Mouse (Mus musculus): Measurements from ENCODE around the gene Kirrel.

Gene Kirrel

GRCm38 (mm10) chr3:87174096-87174768 is at the start of gene Kirrel:
Gene Kirrel (minus strand): TSS chr3:87174747.
- DNase-seq (ENCODE audit: low spot score in 2 of 2) = peak; percentile 83 to 84

- no peak for DNase-seq (ENCODE audit: low spot score in 2 of 2)
Measured at GRCm38 (mm10) chr3:87223636-87224035, 49.1 kb upstream of the Kirrel start.

DNA sequence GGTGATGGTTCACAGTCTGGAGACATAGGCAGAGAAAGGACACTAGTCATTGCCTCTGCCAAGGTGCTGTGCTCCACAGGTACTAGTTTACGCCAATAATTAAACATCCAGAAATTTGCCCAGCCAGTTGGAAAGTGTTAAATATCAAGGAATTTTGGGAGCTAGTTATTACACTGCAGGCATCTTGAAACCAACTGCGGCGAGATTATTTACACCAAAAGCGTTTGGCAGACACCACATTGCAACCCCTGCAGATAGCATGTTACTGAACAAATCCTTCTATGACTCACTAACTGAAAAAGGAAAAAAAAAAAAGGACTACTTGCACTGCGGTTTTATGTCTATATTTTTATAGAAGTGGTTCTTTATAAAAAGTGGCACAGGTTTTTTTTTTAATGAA is 47.8 kb upstream of the Kirrel start:
- no peak for DNase-seq (ENCODE audit: low spot score in 2 of 2)

DNA sequence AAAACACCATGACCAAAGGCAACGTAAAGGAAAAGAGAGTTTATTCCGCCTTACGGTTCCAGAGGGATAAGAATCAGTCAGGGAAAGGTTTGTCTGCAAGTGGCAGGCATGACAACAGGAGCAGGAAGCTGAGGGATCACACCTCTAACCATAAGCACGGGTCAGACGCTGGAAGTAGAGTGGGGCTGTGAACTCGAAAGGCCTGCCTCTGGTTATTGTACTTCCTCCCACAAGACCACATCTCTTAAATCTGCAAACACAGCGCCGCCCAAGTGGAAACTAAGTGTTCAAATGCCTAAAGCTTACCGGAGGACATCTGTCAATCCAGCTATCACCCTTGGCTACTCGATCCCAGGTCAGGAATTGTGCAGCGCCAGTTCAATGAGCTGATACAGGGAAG is 40.6 kb upstream of the Kirrel start:
- DNase-seq (ENCODE audit: low spot score in 2 of 2) = no peak

GRCm38 (mm10) chr3:87214221-87214864 is 39.8 kb upstream of the Kirrel start:
- no peak for DNase-seq (ENCODE audit: low spot score in 2 of 2)

DNA sequence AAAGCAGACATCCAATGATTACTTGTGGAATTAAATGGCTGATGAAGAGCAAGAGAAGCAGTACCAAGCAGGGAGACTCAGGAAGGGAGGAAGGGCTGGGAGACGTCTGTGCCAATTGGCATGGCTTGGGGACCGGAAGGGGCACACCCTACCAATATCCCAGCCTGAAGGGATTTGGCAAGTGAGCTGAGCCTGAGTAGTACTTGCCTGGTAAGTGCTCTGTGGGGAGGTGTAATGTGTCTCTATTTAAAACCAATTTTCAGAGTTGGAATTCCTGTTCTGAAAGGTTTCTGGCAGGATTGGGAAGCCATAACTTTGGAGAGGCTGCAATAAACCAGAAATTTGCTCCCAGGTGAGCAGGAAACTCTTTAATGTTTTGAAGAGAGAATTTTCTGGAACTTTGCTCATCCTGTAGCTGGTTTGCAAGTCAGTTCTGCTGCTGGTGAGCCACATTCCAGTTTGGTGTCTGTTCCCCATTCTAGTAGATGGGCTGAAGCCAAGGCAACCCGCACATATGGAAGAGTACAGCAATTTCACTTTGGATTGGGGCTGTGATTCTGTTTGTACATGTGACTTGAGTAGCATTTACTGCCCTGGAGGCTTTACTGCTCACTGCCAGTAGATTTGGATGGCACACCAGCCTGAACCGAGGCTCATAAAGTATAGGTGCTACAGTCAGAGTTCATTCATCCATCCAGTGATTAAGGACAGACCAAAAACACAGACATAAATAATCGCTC is 32.0 kb upstream of the Kirrel start:
- no peak for DNase-seq (ENCODE audit: low spot score in 2 of 2)

- peak in 1 of 2 experiments; percentile 7 for DNase-seq (ENCODE audit: low spot score in 2 of 2)
Measured at GRCm38 (mm10) chr3:87196637-87197036, 22.1 kb upstream of the Kirrel start.

DNA sequence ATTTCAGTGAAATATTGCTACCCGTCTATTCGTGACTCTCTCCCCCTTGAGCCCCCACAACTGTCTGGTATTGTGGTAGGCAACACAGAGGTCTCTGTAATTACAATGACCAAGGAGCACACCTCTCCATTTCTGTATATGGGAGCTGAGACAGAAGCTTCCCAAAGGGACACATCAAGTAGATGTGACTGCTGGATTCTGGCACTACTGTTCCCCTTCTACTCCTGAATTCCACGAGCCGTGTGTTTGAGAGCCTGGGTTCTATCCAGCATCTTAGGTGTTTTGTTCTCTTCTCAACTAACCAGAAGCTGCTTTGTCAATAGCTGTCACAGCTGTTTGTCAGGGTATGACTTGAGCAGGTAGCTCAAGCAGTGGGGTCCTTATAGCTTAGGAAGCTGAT is 20.5 kb upstream of the Kirrel start:
- no peak for DNase-seq (ENCODE audit: low spot score in 2 of 2)

- no peak for DNase-seq (ENCODE audit: low spot score in 2 of 2)
Measured at GRCm38 (mm10) chr3:87194591-87194990, 20.0 kb upstream of the Kirrel start.

DNA sequence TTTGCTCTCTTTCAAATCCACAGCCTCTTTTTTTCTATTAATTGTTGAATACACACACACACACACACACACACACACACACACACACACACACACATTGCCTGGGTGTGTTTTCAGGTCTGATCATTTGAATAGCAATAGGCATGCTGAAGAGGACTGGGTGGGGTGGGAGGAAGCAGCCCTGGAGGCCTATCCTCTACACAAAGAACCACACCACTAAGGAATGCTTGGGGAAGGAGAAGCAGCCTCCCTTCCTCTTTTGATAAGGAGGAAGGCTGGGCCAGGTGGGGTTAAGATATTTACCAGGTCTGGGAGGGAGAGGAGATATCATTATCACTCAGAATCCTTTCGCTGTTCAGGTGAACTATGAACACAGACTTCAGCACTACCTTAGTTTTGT is 19.2 kb upstream of the Kirrel start:
- no peak for DNase-seq (ENCODE audit: low spot score in 2 of 2)

- DNase-seq (ENCODE audit: low spot score in 2 of 2) = no peak
Measured at GRCm38 (mm10) chr3:87193352-87193751, 18.8 kb upstream of the Kirrel start.

- DNase-seq (ENCODE audit: low spot score in 2 of 2) = no peak
Measured at GRCm38 (mm10) chr3:87176687-87177086, 2.1 kb upstream of the Kirrel start.

GRCm38 (mm10) chr3:87175438-87175815 is 880 bp upstream of the Kirrel start:
- peak; percentile 50 to 55 for DNase-seq (ENCODE audit: low spot score in 2 of 2)

GRCm38 (mm10) chr3:87174769-87175437 is 356 bp upstream of the Kirrel start:
- DNase-seq (ENCODE audit: low spot score in 2 of 2) = no peak

DNA sequence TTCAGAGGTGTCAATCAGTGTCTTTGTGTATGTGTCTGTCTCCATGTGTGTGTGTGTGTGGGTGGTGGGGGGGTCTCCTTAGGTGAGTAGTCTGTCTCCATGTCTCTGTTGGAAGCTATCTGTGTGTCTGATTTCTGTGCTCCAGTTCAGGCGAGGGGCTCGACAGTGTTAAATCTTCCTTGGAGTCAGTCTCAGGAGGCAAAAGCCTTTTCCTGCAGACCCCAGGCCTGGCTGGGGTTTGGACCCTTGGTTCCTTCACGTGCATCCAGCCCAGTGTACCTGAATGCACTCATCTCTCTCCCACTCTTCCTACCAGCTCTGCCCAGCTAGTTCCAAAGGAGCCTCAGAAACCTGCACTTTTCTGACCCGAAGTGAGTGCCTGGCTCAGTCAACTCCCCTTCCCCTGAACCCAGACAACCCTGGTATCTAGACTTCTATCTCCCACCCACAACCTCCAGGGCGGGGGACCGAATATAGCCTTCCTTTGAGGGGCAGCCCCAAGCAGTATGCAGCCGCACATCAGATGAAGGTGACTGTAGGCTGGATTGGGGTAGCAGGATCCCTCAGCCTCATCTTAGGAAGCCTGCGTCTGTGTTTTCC is 961 bp downstream of the Kirrel start:
- no peak for DNase-seq (ENCODE audit: low spot score in 2 of 2)

- no peak for DNase-seq (ENCODE audit: low spot score in 2 of 2)
Measured at GRCm38 (mm10) chr3:87173103-87173444, 1.5 kb downstream of the Kirrel start.

DNA sequence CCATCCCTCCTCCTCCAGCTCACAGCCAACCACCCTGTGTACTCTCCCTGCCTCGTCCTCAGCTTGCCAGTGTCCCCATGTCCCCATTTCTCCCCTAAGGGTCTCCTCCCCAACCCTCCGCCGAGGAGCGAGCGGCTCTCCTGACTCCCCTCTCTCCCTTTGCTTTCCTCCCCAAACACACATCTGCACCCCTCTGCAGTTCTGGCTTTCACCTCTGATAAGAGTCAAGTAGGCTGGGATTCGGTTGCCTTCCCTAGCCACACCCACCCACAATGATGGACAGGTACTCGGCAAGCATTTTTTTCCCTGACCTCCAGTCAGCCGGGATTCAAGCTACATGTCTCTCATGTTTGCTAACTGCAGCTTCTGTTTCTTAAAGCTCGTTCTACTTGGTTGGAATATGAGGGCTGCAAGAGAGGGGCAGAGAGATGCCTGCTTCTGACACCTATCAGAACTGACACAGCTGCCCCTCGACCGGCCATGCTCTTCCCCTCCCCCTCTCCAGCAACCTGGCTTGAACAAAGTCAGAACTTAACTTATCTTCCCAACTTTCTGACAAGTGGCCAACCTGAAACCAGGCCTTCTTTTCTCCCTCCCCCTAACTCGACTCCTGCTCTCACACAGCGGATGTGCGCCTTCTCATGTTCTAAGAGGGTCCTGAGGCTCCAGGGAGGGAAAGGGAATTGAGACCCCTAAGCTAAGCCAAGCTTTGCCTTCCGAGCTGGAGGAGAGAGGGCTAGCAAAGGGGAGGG is 2.0 kb downstream of the Kirrel start:
- DNase-seq (ENCODE audit: low spot score in 2 of 2) = no peak

GRCm38 (mm10) chr3:87171201-87172100 is 3.1 kb downstream of the Kirrel start:
- DNase-seq (ENCODE audit: low spot score in 2 of 2) = no peak

DNA sequence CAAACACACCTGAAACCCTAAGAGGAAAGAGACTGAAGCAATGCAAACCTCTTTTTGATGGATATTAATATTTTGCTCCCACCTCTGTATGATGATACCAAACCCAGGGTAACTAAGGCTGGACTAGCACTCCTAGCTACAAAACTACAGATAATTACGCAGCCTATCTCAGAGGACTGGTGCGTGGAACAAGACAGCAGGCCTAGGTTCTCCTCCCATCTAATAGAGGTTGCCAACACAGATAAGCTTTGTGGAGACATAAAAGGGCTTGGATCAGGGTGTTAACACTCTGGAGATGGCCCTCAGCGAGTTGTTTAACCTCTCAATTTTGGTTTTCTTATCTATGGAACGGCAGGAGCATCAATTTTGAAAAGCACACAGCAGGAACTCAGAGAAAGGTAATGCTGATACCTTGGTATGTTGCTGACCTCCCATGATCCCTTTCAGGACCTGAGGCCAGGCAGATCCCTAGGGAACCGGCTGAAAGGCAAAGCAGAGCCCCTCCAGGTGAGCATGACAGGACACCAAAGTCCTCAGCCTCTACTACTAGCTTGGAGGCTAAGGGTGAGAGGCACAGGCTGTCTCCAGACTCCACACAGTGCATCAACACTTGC is 5.0 kb downstream of the Kirrel start:
- no peak for DNase-seq (ENCODE audit: low spot score in 2 of 2)

DNA sequence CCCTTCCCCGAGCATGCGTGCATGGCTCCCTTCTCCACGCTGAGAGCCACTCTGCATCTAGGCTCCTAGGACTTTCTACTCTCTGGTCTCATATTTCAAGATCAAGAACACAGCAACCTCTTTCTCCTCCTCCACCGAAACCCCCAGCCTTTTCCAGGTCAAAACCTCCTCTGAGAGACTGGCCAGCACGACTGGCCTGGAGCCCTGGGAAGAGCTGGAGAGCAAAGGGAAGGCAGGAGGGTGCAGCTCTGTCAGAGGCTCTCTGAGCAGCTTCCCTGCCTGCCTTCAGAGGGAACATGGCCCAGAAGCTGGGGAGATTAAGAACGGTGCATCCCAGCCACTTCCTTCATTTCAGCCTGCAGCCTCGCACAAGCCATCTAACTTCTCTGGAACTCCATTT is 5.8 kb downstream of the Kirrel start:
- DNase-seq (ENCODE audit: low spot score in 2 of 2) = no peak

All from heart, adult 9 months (tissue).